In the genomic region with DNA sequence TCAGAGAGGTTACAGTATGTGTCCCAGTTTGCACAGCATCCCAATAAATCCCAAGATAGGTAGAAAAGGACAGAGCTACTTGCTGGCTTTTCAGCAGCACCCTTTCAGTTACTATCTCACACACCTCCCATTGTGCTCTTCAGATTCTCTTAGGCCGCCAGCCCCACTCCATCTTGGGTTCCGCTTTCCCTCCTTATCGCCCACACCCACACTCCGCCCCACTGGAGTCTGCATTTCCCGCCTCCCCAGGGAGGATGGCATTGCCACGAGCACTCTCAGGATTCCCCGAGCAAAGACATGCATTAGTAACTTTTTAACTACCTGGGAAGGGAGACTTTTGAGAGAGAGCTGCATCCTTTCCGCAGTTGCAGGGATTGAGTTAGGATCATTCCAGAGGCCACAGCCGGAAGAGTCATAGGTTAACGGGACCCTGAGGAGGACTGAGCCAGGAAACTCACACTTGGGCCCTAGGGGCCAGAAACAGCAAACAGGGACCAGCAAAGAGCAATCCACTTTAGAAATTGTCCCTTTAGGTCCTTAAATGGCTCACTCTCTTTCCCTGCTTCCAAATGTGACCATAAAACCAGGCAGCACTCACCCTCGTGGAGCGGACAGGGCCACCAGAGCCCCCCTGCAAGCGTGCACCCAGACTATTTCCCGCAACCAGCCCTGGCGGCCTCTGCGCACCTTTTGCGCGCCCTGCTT, we compare ENCODE assay signal across 9 mouse cellular contexts. TPM values are rescaled to one million over a fixed set of nuclear protein-coding genes. Genes with fewer than 3 reads are reported as not detected.
A peak's percentile ranks its signal among the peaks of the same experiment; 100 is the strongest.
DNase-seq lines count a peak whose midpoint lies in the region; ATAC-seq and TF ChIP-seq lines count a peak whose summit lies in the region.
"Had no signal": no experiment of that assay in that cellular context is flagged by ENCODE, and none has a peak within 500 bp of the region (broad histone marks: within the 10 kb centered on the region; RNA-seq: fewer than 3 reads in every experiment).

No protein-coding gene starts in this region.

- no peak overlapping the region for H3K27ac ChIP-seq in testis, adult 2 months (ENCODE audit: control insufficient read depth, insufficient read depth, low read depth, low read length)
- H3K27ac ChIP-seq in liver, embryonic 15.5 days (replicated peaks): no peak overlapping the region

- ATAC-seq in frontal cortex, adult (ENCODE audit: low TSS enrichment): 0 out of 2 replicates have a peak, but pooled peaks have one; percentile 14
- ATAC-seq in liver, embryonic 15.5 days (ENCODE audit: insufficient read depth): no peak

- no peak for DNase-seq in frontal cortex, postnatal 10 days (ENCODE audit: low spot score in 2 of 2)
- DNase-seq in testis, postnatal 14 days (ENCODE audit: low spot score): no peak
- no peak for DNase-seq in urinary bladder, adult 18-20 months (ENCODE audit: low spot score in 2 of 2)
- DNase-seq in layer of hippocampus, adult 18-20 months (ENCODE audit: low spot score in 2 of 2): no peak
- no peak for DNase-seq in cerebellum, postnatal 14 days

- no peak for TF ChIP-seq POLR2A in testis, adult 2 months (IDR thresholded peaks at IDR 0.05; ENCODE audit: control insufficient read depth, low read depth, low read length)

- H3K9me3 ChIP-seq in liver, embryonic 15.5 days (replicated peaks): no peaks in the 10 kb centered on the region

- no peaks in the 10 kb centered on the region; the same call in none of the 2 replicates for H3K4me1 ChIP-seq in testis, adult 2 months (ENCODE audit: control insufficient read depth, insufficient read depth, low read length)
- H3K4me1 ChIP-seq in liver, embryonic 15.5 days (replicated peaks): peaks cover 7% of the 10 kb centered on the region; the same call in 1 of the 2 replicates

- no peak overlapping the region for H3K9ac ChIP-seq in liver, embryonic 15.5 days

- no peaks in the 10 kb centered on the region for H3K36me3 ChIP-seq in testis, adult 2 months (ENCODE audit: control insufficient read depth, insufficient read depth, low read length)
- H3K36me3 ChIP-seq in liver, embryonic 15.5 days (replicated peaks): no peaks in the 10 kb centered on the region

- H3K4me2 ChIP-seq in liver, embryonic 15.5 days: peak overlapping the region; percentile 51

- TF ChIP-seq CTCF in testis, adult 2 months (IDR thresholded peaks at IDR 0.05; ENCODE audit: control insufficient read depth, insufficient read depth, insufficient replicate concordance, low read depth, low read length): no peak

- WGBS in liver, embryonic 15.5 days (ENCODE audit: insufficient replicate concordance): under 1% methylated on average over 18 of the region's 18 CpGs

- H3K4me3 ChIP-seq in testis, adult 2 months (ENCODE audit: control insufficient read depth, low read depth, low read length): 0 out of 2 replicates have a peak overlapping the region, but pooled peaks have one; percentile 7
- peak overlapping the region; percentile 30 for H3K4me3 ChIP-seq in liver, embryonic 15.5 days (replicated peaks)

- H3K27me3 ChIP-seq in testis, adult 2 months (ENCODE audit: control insufficient read depth, insufficient read depth, low read length): peaks cover 4% of the 10 kb centered on the region; the same call in 1 of the 2 replicates
- H3K27me3 ChIP-seq in liver, embryonic 15.5 days: peaks cover 60% of the 10 kb centered on the region

RNA-seq across cellular contexts. Expression of a gene that starts 1.4 kb away (rescaled TPM):
- 0.43 and 0.48 TPM in 2 replicates for polyA plus RNA-seq in testis, adult 2 months (2012; rRNA removed)
- 1.0 and 1.2 TPM in 2 replicates for polyA plus RNA-seq in liver, embryonic 15.5 days (2015; fragmentation: Nextera tagmentation; extraction: Ambion mirVana)
- 1 to 10 TPM in 1 of 2 experiments, under 1 TPM in 1; 0.91 to 1.5 TPM for total RNA-seq in layer of hippocampus, adult 18-20 months (2021)
- polyA plus RNA-seq: C2C12 had no signal
